Mouse (Mus musculus) liver, embryonic 16.5 days (tissue): ENCODE results near the gene Dcst2. TPM values are rescaled to one million over a fixed set of nuclear protein-coding genes. Genes with fewer than 3 reads are reported as not detected.

Source experiments
- ATAC-seq: fragments of 200-750 bp; cut with Nextera tagmentation; 2 replicates; pipeline ENCODE4 v1.8.0; 2017; ENCODE audit warnings: low read depth, mild to moderate bottlenecking, moderate number of reproducible peaks, moderate library complexity
- H3K27ac ChIP-seq: fragments of 300-500 bp; sonication (generic); 2 replicates; pipeline ENCODE4 v1.5.1; 2014; ENCODE audit warnings: mild to moderate bottlenecking, low read length
- H3K27me3 ChIP-seq: fragments of 300-500 bp; sonication (generic); 2 replicates; pipeline ENCODE4 v1.6.1; 2014; ENCODE audit warnings: low read depth, low read length, mixed read lengths; ENCODE audit not compliant: control insufficient read depth, insufficient read depth
- H3K36me3 ChIP-seq: fragments of 300-500 bp; sonication (generic); 2 replicates; pipeline ENCODE4 v1.6.1; 2014; ENCODE audit warnings: mild to moderate bottlenecking; ENCODE audit not compliant: control insufficient read depth, insufficient read depth
- H3K4me1 ChIP-seq: fragments of 300-500 bp; sonication (generic); 2 replicates; pipeline ENCODE4 v1.6.1; 2014; ENCODE audit warnings: low read depth, low read length, mixed read lengths; ENCODE audit not compliant: control insufficient read depth
- H3K4me2 ChIP-seq: fragments of 300-500 bp; sonication (generic); 2 replicates; pipeline ENCODE4 v1.6.1; 2014; ENCODE audit warnings: low read depth, low read length, mixed read lengths
- H3K4me3 ChIP-seq: fragments of 300-500 bp; sonication (generic); 2 replicates; pipeline ENCODE4 v1.5.1; 2014; ENCODE audit warnings: low read depth, mild to moderate bottlenecking, low read length
- H3K9ac ChIP-seq: fragments of 300-500 bp; sonication (generic); 2 replicates; pipeline ENCODE4 v1.6.1; 2014; ENCODE audit warnings: low read depth, low read length
- H3K9me3 ChIP-seq: fragments of 300-500 bp; sonication (generic); replicated peaks from 2 replicates; pipeline ENCODE4 v1.6.1; 2016; ENCODE audit warnings: low read length; ENCODE audit not compliant: control insufficient read depth
- WGBS: fragments of 180-500 bp; shearing (Covaris S2); extraction: QIAGEN DNeasy Blood & Tissue Kit; methylation state at CpG from one replicate; pipeline ENCODE4 v1.1.7; 2014; ENCODE audit not compliant: insufficient replicate concordance; 5-methylcytosine and 5-hydroxymethylcytosine counted together
- polyA plus RNA-seq: library from polyadenylated mRNA; unstranded; fragments of >200 nt; fragmentation: Nextera tagmentation; extraction: Ambion mirVana; gene quantifications from 2 replicates; pipeline ENCODE4 v1.2.1, GENCODE M21; 2015

Dcst2 gene
- polyA plus RNA-seq, 1 experiment from 2014 or later, result 0.05 TPM

DNA sequence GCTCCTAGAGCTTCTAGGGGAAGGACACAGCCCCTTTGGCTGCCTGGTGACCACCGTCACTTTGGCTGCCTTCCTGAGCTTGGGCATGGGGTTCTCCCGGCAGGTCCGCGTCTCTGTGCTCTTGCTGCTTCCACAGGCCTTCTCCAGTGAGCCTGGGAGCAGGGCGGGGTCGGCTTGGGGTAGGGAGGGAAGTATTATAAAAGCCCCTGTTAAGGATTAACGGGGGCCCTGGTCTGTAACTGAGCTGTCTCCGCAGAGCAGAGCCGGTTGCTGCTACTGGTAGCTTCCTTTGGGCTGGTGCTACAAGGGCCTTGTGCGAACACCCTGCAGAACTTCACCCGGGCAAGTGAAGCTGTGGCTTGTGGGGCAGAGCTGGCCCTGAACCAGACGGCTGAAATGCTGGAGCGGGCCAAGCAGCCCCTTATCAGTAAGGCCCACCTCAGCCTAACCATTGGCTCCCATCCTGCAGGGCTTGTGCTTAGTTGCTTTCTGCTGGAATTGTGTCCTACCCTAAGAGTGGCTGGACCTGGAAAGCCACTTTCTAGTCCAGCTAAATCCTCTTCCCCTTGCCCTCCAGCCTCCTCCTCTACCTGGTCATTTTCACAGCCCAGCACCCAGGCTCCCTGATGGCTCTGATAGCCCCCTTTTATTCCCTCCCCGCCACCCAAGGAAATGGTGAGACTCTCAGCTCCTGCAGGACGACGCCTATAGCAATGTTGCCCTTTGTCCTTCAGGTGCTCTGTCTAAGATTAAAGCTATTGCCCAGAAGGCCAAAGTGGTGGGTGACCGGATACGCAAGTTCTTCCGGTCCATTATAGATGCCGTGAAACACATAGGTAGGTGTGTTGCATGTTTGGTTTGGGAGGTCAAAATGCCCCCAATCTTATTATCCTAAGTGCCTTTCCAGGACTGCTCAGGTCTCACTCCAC lies 4.0 kb downstream of the Dcst2 start:
- ATAC-seq, result no peak
- no peaks in the 10 kb centered on the region for H3K36me3 ChIP-seq
- H3K27ac ChIP-seq, result no peak overlapping the region
- H3K4me2 ChIP-seq, result no peak overlapping the region
- H3K9ac ChIP-seq, result no peak overlapping the region
- WGBS, result 65% methylated on average over 20 of the region's 20 CpGs
- H3K4me3 ChIP-seq, result no peak overlapping the region
- H3K9me3 ChIP-seq, result no peaks in the 10 kb centered on the region
- H3K4me1 ChIP-seq, result no peaks in the 10 kb centered on the region
- H3K27me3 ChIP-seq, result no peaks in the 10 kb centered on the region

DNA sequence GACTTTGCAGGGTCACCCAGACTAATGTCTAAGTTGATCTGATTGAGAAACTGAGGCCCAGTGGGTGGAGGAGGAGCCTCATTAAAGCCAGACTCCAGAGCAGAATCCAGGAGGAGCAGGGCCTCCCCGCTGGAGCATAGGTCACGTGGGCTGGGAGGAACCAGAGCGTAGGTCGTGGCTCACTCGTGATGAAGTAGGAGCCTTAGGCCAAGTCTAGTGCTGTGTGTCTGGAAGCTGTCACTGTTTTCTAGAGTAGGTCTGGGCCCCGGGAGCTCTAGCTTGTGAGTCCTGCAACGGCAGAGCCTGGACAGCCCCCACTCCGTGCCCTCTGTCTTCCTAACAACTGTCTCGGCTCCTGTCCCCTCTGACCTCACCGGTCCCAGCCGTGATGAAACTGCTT lies 5.6 kb downstream of the Dcst2 start:
- Histone ChIP-seq H3K36me3 (no peaks in the 10 kb centered on the region), H3K9ac (no peak overlapping the region), H3K9me3 (no peaks in the 10 kb centered on the region), H3K27ac (no peak overlapping the region), H3K4me2 (no peak overlapping the region), H3K4me1 (no peaks in the 10 kb centered on the region), H3K4me3 (no peak overlapping the region), H3K27me3 (no peaks in the 10 kb centered on the region)
- ATAC-seq, result no peak
- 56% methylated on average over 11 of the region's 11 CpGs for WGBS

DNA sequence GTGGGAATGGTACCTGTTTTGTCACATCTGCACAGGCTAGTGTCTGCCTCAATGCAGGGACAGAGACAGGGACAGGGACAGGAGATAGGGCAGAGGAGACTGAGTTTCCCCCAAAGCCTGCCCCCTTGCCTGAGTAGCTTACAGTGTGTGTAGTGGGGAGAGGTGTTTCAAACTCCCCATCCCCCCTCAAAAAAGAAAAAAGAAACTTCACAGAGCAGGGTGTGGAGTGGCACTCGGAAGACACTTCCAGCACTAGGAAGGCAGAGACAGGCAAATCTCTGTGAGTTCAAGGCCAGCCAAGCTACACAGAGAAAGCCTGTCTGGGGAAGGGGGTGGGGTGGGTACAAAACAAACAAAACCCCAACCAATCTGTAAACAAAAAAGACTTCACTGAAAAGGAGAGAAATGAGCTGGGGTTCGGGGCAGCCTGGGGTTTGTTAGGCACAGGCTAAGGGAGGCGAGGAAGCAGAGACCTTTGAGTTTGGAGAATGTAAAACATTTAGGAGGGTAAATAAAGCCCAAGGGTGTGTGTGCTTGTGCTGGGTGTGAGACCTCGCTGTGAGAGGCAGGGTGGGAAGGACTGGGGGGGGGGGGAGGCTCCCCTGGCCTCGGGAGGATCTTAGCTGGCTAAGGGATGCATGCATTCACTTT lies 11.9 kb downstream of the Dcst2 start:
- no peak for ATAC-seq
- H3K36me3 ChIP-seq, result no peaks in the 10 kb centered on the region
- H3K27ac ChIP-seq, result no peak overlapping the region
- H3K4me1 ChIP-seq, result peaks cover 14% of the 10 kb centered on the region
- H3K9ac ChIP-seq, result no peak overlapping the region
- 28% methylated on average over 5 of the region's 5 CpGs for WGBS
- H3K4me3 ChIP-seq, result no peak overlapping the region
- no peak overlapping the region for H3K4me2 ChIP-seq
- no peaks in the 10 kb centered on the region for H3K9me3 ChIP-seq
- no peaks in the 10 kb centered on the region for H3K27me3 ChIP-seq

DNA sequence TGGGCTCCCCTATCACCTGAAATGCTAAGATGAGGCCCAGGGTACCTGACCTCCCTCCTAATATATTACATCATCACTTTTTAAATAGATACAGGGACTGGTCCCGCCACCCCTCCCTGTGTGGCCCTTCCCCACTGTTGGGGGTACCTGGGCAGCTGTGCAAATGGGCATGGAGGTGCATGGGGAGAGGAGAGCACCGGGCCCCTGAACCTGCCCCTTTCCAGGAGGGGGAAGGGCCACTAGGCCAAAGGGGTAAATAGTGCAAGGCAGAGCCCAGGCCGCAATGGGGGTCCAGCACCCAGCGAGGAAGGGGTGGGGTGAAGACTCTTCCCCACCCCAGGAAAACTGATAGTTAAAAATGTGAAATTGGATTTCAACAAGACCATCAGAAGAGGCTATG lies 16.1 kb downstream of the Dcst2 start:
- H3K4me2 ChIP-seq, result peak overlapping the region; percentile 69; the same call in 1 of the 2 replicates
- H3K9ac ChIP-seq, result no peak overlapping the region
- no peak overlapping the region for H3K4me3 ChIP-seq
- WGBS, result 71% methylated on average over 4 of the region's 4 CpGs
- H3K27me3 ChIP-seq, result no peaks in the 10 kb centered on the region
- H3K36me3 ChIP-seq, result no peaks in the 10 kb centered on the region
- no peak overlapping the region for H3K27ac ChIP-seq
- H3K9me3 ChIP-seq, result no peaks in the 10 kb centered on the region
- peaks cover 18% of the 10 kb centered on the region for H3K4me1 ChIP-seq
- no peak for ATAC-seq

DNA sequence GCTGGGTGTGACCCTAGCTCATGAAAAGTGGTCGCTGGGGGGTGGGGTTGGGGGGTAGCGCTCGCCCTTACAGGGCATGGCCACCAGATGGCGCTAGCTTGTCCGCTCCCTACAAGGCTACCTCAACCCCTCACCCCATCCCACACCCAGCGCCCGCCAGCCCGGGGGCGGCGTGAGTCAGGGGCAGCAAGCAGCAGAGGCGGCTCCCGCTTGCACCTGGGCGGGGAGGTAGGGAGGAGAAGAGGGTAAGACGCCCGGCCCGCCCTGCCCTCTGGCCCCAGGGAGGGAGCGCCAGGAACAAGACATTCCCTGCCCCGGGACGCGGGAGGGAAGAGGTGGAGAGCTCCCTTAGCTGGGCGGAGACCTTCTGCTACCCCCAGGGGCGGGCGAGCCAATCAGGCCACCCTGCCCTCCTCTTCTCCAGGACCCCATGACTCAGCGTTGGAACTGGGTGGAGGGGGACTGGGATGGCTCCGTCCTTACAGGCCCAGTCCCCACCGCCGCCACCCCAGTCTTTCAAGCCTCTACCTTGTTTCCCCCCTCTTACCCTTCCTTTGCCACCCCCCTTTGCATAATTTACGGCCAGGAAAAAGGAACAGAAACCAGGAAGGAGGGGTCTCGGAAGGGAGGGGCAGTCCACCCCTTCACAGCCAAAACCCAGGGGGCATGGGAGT lies 16.8 kb downstream of the Dcst2 start:
- peak overlapping the region; percentile 69 for H3K4me2 ChIP-seq
- peak overlapping the region; percentile 52; the same call in 1 of the 2 replicates for H3K9ac ChIP-seq
- no peaks in the 10 kb centered on the region for H3K36me3 ChIP-seq
- WGBS, result 4% methylated on average over 29 of the region's 29 CpGs
- peak; percentile 72 for ATAC-seq
- no peak overlapping the region for H3K27ac ChIP-seq
- no peaks in the 10 kb centered on the region for H3K27me3 ChIP-seq
- H3K9me3 ChIP-seq, result no peaks in the 10 kb centered on the region
- peak overlapping the region; percentile 54 for H3K4me3 ChIP-seq
- peaks cover 18% of the 10 kb centered on the region for H3K4me1 ChIP-seq

DNA sequence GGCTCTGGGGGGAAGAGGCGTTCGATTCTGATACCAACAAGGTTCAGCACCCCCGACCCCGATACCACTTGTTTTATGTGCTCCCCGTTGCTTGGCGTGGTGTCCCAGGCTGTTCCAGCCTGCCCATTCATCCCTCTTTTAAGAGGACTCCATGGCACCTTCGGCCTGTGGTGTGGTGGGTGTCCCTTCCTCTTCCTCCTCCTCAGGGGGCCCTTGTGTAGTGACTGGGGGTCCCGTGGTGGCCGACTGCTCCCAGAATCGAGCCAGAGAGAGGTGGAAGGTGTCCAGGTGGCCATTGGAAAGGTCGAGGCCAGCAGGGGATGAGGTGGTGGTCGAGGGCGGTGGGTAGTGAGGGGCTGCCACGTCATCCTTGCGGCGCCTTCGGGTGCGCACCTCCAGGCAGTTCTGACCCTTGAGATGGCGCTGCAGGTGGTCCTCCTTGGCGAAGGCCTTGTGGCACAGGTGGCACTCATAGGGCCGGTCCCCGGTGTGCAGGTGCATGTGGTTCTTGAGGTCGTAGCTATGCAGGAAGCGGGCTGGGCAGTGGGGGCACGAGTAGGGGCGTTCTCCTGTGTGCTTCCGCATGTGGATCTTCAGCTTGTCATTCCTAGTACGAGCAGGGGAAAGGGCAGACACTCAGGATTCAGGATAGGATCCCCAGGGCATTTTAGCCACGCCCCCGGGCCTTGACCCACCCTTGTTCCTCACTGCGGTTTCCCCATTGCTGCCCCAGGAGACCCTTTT lies 17.8 kb downstream of the Dcst2 start:
- Histone ChIP-seq H3K27me3 (no peaks in the 10 kb centered on the region), H3K9ac (no peak overlapping the region), H3K4me3 (no peak overlapping the region), H3K36me3 (no peaks in the 10 kb centered on the region), H3K4me2 (no peak overlapping the region), H3K27ac (no peak overlapping the region), H3K9me3 (no peaks in the 10 kb centered on the region), H3K4me1 (peaks cover 12% of the 10 kb centered on the region)
- 73% methylated on average over 31 of the region's 31 CpGs for WGBS
- no peak for ATAC-seq

DNA sequence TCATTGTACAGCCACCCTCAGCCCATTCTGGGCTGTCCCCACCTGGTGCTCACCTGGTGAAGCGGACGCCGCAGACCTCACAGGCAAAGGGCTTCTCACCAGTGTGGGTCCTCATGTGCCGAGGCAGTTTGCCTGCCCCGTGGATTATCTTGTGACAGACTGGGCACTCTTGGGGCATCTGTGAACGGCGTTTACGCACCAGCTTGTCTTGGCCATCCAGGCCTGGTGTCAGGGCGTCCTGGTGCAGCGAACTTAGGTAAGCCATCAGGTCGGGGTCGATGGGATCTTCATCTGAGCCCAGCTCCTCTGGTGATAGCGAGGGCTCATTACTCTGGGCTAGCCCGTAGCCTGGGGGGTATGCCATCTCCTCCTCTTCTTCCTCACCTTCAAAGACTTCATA lies 18.5 kb downstream of the Dcst2 start:
- Histone ChIP-seq H3K4me3 (no peak overlapping the region), H3K4me2 (no peak overlapping the region), H3K27ac (no peak overlapping the region), H3K36me3 (no peaks in the 10 kb centered on the region), H3K9ac (no peak overlapping the region), H3K4me1 (peaks cover 12% of the 10 kb centered on the region), H3K9me3 (no peaks in the 10 kb centered on the region), H3K27me3 (no peaks in the 10 kb centered on the region)
- WGBS, result 81% methylated on average over 14 of the region's 14 CpGs
- no peak for ATAC-seq

DNA sequence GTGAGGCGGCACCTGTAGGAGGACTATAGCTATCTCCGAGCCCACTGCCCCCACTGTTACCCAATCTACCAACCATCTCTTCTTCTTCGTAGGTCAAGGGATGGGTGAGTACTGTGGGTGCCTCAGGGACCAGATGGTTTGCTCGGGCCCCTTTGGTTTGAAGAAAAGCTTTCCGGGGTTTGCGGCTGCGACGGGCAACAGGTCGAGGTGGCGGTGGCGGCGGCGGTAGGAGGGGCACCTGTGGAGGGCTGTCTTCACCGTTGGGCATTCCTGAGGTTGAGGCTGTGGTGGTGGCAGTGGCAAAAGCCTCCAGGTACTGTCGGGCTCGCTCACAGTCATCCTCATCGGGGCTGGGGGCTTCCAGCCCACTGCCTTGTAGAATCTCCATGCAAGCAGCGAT lies 18.9 kb downstream of the Dcst2 start:
- no peak overlapping the region for H3K27ac ChIP-seq
- no peak for ATAC-seq
- H3K9me3 ChIP-seq, result no peaks in the 10 kb centered on the region
- WGBS, result 80% methylated on average over 18 of the region's 18 CpGs
- no peaks in the 10 kb centered on the region for H3K27me3 ChIP-seq
- H3K4me1 ChIP-seq, result peaks cover 12% of the 10 kb centered on the region
- H3K4me2 ChIP-seq, result no peak overlapping the region
- H3K4me3 ChIP-seq, result no peak overlapping the region
- H3K36me3 ChIP-seq, result no peaks in the 10 kb centered on the region
- H3K9ac ChIP-seq, result no peak overlapping the region
